Mouse (Mus musculus) ES-Bruce4 (cell line): Measurements from ENCODE around the gene Abtb1. TPM values are rescaled to one million over a fixed set of nuclear protein-coding genes. Genes with fewer than 3 reads are reported as not detected.
A peak's percentile ranks its signal among the peaks of the same experiment; 100 is the strongest.

Source experiments
- H3K27ac ChIP-seq: 2 replicates; pipeline ENCODE4 v1.5.1; 2012; ENCODE audit warnings: low read length, inconsistent platforms; ENCODE audit not compliant: insufficient read depth
- H3K27me3 ChIP-seq: 2 replicates; pipeline ENCODE4 v1.6.1; 2012; ENCODE audit warnings: mild to moderate bottlenecking, low read length, inconsistent platforms; ENCODE audit not compliant: control insufficient read depth, poor library complexity, insufficient read depth, severe bottlenecking
- H3K36me3 ChIP-seq: 2 replicates; pipeline ENCODE4 v1.6.1; 2012; ENCODE audit warnings: inconsistent platforms, mild to moderate bottlenecking, low read length, moderate library complexity; ENCODE audit not compliant: control insufficient read depth, poor library complexity, insufficient read depth, severe bottlenecking
- H3K4me1 ChIP-seq: one replicate; pipeline ENCODE4 v1.8.1; 2011; ENCODE audit warnings: low read length; ENCODE audit not compliant: control insufficient read depth, insufficient read depth
- H3K4me3 ChIP-seq: 2 replicates; pipeline ENCODE4 v1.5.1; 2011; ENCODE audit warnings: low read depth, mild to moderate bottlenecking, low read length
- H3K9ac ChIP-seq: 2 replicates; pipeline ENCODE4 v1.6.1; 2012; ENCODE audit warnings: low read depth, mild to moderate bottlenecking, inconsistent platforms; ENCODE audit not compliant: poor library complexity, severe bottlenecking
- H3K9me3 ChIP-seq: replicated peaks from 2 replicates; pipeline ENCODE4 v1.6.1; 2012; ENCODE audit warnings: mild to moderate bottlenecking, low read length, inconsistent platforms; ENCODE audit not compliant: control insufficient read depth, poor library complexity, insufficient read depth, severe bottlenecking
- CTCF ChIP-seq: IDR thresholded peaks from one replicate; pipeline ENCODE4 v1.8.1; 2011; ENCODE audit warnings: low read depth, low read length
- EP300 ChIP-seq: IDR thresholded peaks from 2 replicates; pipeline ENCODE4 v1.6.1; 2011; ENCODE audit warnings: low read depth, low read length; ENCODE audit not compliant: insufficient read depth
- POLR2A ChIP-seq: IDR thresholded peaks from one replicate; pipeline ENCODE4 v1.8.1; 2011; ENCODE audit warnings: low read length; ENCODE audit not compliant: insufficient read depth
- polyA plus RNA-seq: library from polyadenylated mRNA; stranded (reverse); fragments of >200 nt; gene quantifications from 2 replicates; pipeline ENCODE4 v1.2.4, GENCODE M21; 2011; ENCODE audit warnings: low read depth; ENCODE audit not compliant: missing spikeins, insufficient read depth, insufficient read length

The Abtb1 gene
- polyA plus RNA-seq, 1 experiment: 18.3 TPM

- Histone ChIP-seq H3K27me3 (no peaks in the 10 kb centered on the region), H3K4me1 (peaks cover under 1% of the 10 kb centered on the region), H3K4me3 (no peak overlapping the region), H3K27ac (no peak overlapping the region), H3K9me3 (no peaks in the 10 kb centered on the region), H3K36me3 (no peaks in the 10 kb centered on the region), H3K9ac (no peak overlapping the region)
- TF ChIP-seq POLR2A (no peak), EP300 (no peak), CTCF (no peak)
Measured at GRCm38 (mm10) chr6:88840211-88840610, 1.6 kb downstream of the Abtb1 start.

- TF ChIP-seq CTCF (no peak), EP300 (no peak), POLR2A (no peak)
- Histone ChIP-seq H3K9ac (0 out of 2 replicates have a peak overlapping the region, but pooled peaks have one; percentile 6), H3K27ac (no peak overlapping the region), H3K27me3 (no peaks in the 10 kb centered on the region), H3K9me3 (no peaks in the 10 kb centered on the region), H3K4me3 (peak overlapping the region; percentile 51), H3K4me1 (peaks cover 5% of the 10 kb centered on the region), H3K36me3 (no peaks in the 10 kb centered on the region)
Measured at GRCm38 (mm10) chr6:88839135-88839970, 2.4 kb downstream of the Abtb1 start.

GRCm38 (mm10) chr6:88838613-88839012, 3.2 kb downstream of the Abtb1 start:
- no peak overlapping the region for H3K27ac ChIP-seq

GRCm38 (mm10) chr6:88837999-88838398, 3.8 kb downstream of the Abtb1 start:
- Histone ChIP-seq H3K36me3 (no peaks in the 10 kb centered on the region), H3K9me3 (no peaks in the 10 kb centered on the region), H3K9ac (no peak overlapping the region), H3K27ac (no peak overlapping the region), H3K27me3 (no peaks in the 10 kb centered on the region), H3K4me3 (no peak overlapping the region), H3K4me1 (peaks cover 5% of the 10 kb centered on the region)
- TF ChIP-seq CTCF (no peak), POLR2A (no peak), EP300 (no peak)

More at GRCm38 (mm10) chr6:88838613-88839012, 3.2 kb downstream of the Abtb1 start:
- TF ChIP-seq POLR2A (no peak), EP300 (no peak), CTCF (no peak)
- no peaks in the 10 kb centered on the region for H3K27me3 ChIP-seq
- no peaks in the 10 kb centered on the region for H3K9me3 ChIP-seq
- peaks cover 5% of the 10 kb centered on the region for H3K4me1 ChIP-seq
- H3K9ac ChIP-seq: no peak overlapping the region
- H3K4me3 ChIP-seq: no peak overlapping the region
- no peaks in the 10 kb centered on the region for H3K36me3 ChIP-seq

GRCm38 (mm10) chr6:88836178-88836819, 5.5 kb downstream of the Abtb1 start:
- no peaks in the 10 kb centered on the region for H3K9me3 ChIP-seq
- H3K4me3 ChIP-seq: no peak overlapping the region
- H3K4me1 ChIP-seq: peaks cover 5% of the 10 kb centered on the region
- H3K27me3 ChIP-seq: no peaks in the 10 kb centered on the region
- H3K9ac ChIP-seq: no peak overlapping the region
- no peaks in the 10 kb centered on the region for H3K36me3 ChIP-seq
- TF ChIP-seq EP300 (no peak), CTCF (no peak), POLR2A (no peak)
- H3K27ac ChIP-seq: no peak overlapping the region

- Histone ChIP-seq H3K4me1 (peaks cover 5% of the 10 kb centered on the region), H3K9me3 (no peaks in the 10 kb centered on the region), H3K36me3 (no peaks in the 10 kb centered on the region), H3K4me3 (no peak overlapping the region), H3K9ac (no peak overlapping the region), H3K27ac (no peak overlapping the region), H3K27me3 (no peaks in the 10 kb centered on the region)
- TF ChIP-seq POLR2A: no peak
- no peak for TF ChIP-seq EP300
- no peak for TF ChIP-seq CTCF
Measured at GRCm38 (mm10) chr6:88835047-88835446, 6.7 kb downstream of the Abtb1 start.
